Mouse (Mus musculus) left cerebral cortex, adult 18-20 months (tissue): ENCODE measurements around the gene Slc43a3. TPM values are rescaled to one million over a fixed set of nuclear protein-coding genes. Genes with fewer than 3 reads are reported as not detected.
A peak's percentile ranks its signal among the peaks of the same experiment; 100 is the strongest.
"Not testable (repeated sequence)": the region's sequence is repeated elsewhere in the genome, so short reads cannot be mapped to it uniquely, and the experiment has no call there.

Experiments used
- DNase-seq, 2 experiments: peaks; one replicate each; pipeline ENCODE4 v3.0.0; 2021 to 2022; ENCODE audit warnings: low spot score in 2 of 2, mixed read lengths in 1 of 2
- long read RNA-seq, 2 experiments: library from polyadenylated mRNA; stranded (forward); transcript quantifications; one replicate each; pipeline ENCODE4 v2.0.0; 2021
- total RNA-seq, 2 experiments: library from RNA; stranded (reverse); gene quantifications; 2 replicates each; pipeline ENCODE4 v1.2.3; 2021

Gene Slc43a3
- under 1 TPM; 0.19 to 0.33 TPM for total RNA-seq
- long read RNA-seq, experiment 1, partial matches to known transcripts = 0 of 1 reads
- long read RNA-seq, experiment 1, other reads (novel, unspliced or antisense) = 0 of 1 reads
- long read RNA-seq, experiment 2, partial matches to known transcripts = 0 of 1 reads
- long read RNA-seq, experiment 2, other reads (novel, unspliced or antisense) = 0 of 1 reads

DNA sequence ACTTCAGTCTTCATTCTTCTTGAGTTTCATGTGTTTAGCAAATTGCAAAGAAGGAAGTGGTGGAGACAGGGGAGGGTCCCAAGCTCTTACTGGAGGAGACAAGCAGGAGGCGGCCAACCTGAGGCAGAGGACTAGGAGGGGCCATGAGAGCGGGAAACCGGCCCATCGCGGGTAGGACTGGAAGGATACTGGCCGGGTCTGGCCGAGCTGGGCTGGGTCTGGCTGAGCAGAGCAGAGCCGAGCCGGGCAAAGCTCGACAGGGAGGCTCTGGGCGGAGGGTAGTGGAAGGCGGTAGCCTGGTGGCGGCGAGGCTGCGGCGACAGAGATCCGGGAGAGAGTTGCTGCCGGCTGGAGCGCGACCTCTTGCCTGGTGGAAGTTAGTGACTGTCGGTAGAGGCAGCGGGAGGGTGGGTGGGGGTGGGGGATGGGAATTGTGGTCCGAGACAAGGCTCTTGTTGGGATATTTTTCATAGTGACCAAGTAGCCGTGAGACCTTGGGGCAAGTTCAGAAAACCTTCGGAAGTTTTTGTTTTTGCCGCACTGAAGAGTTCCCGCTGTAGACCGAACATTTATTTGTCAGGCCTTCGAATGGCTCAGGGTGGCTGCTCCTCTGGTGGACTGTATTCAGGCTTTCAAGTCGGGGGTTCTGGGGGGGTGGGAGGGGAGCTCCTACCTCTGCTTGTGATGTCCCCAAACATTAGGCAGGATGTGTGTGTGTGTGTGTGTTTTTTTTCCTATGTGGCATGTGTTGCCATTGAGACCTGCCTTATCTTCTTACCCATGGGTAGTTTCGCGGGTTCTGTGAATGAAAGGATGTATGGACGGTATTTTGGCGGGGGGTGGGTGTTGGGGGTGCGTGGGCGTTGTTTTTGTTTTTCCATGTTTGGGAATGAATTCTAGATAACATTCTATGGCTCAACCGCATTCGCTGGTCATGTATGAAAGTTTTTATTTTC lies at the start of gene Slc43a3:
TSS of gene Slc43a3 (plus strand) at position 106 of the 956 bp plus-strand sequence.
- no peak for DNase-seq

DNA sequence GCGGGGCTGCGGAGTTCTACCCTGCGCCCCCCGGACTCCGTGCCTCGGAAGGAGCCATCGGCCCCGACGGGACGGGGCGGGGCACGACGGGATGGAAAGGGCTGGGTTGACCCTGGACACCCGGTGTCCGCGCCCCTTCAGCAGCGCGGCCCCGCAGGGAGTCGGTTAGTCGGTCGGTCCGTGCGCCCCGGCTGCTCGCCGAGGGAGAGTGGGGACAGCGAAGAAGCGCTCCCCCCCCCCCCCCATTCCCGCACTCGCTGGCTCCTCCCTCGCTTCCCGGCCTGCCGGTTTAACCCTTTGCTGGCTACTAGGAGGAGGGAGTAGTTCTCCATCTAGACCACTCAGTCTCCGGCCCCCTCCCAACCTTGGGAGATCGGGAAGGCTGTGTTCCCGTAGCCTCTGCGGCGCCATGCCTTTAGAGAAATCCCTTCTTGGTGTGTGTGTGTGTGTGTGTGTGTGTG lies 49.5 kb upstream of the Slc43a3 start:
- no peak for DNase-seq

DNA sequence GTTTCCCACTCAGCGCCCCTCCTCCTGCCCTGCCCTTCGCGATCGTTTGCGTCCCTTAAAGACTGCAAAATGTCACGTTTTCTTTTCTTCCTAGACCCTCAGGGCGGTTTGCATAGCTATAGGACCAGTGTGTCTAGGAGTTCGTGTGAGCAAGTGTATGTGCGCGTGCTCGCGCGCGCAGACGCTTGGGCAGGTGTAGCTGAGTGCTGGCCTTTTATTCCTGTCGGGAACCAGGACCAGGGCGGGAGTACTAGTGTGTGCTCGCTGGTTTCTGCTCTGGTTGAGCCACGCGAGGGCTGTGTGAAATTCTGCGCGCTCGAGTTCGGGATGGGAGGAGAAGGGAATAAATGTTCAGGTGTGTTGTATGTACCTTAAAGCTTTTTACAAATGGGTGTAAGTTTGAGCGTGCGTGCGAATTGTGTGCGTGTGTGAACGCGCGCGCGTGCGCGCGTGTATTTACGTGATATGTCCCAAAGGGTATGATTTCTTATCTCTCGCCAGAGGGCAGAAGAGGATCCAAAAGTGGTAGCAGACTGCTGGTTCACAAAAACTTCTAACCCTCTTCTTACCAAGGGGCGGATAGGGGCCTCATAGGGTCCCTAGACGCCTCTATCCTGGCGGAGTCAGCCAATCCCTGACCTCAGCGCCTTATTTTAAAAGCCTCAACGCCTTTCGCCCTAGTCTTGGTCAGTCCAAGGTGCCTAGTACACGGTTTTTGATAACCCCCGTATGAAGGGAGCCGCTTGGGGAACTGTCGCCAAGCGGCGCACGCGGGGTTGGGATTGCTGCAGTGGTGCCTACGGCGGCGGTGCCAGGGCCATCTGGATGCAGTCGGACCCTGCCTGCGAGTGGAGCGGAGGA lies 48.7 kb upstream of the Slc43a3 start:
- peak in 1 of 2 experiments; percentile 70 for DNase-seq

GRCm38 (mm10) chr2:84888657-84889315 lies 47.6 kb upstream of the Slc43a3 start:
- DNase-seq = peak; percentile 74 to 79

GRCm38 (mm10) chr2:84889316-84890044 lies 46.9 kb upstream of the Slc43a3 start:
- DNase-seq = no peak

DNA sequence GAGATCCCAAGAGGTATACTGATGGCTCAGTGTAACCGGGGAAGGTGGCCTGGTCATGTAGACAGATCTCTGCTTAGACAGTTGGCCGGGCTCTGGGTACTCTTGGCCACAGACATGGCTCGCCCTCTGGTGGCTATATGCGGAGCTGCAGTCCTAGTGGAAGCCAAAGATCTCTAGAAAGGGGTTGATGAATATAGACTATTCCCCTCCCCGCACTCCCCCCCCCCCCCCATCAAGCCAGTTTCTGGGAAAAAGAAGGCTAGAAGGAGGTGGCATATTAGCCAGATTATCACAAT lies 46.4 kb upstream of the Slc43a3 start:
- peak; percentile 77 to 78 for DNase-seq

- DNase-seq = no peak
Observed at GRCm38 (mm10) chr2:84893359-84893758, 43.0 kb upstream of the Slc43a3 start.

- DNase-seq = no peak
Observed at GRCm38 (mm10) chr2:84895495-84896198, 40.7 kb upstream of the Slc43a3 start.

GRCm38 (mm10) chr2:84896686-84897085 lies 39.7 kb upstream of the Slc43a3 start:
- not testable (repeated sequence) for DNase-seq

- no peak for DNase-seq
Observed at GRCm38 (mm10) chr2:84912722-84913121, 23.7 kb upstream of the Slc43a3 start.

GRCm38 (mm10) chr2:84913881-84914280 lies 22.5 kb upstream of the Slc43a3 start:
- no peak for DNase-seq

- no peak for DNase-seq
Observed at GRCm38 (mm10) chr2:84915330-84915729, 21.0 kb upstream of the Slc43a3 start.

DNA sequence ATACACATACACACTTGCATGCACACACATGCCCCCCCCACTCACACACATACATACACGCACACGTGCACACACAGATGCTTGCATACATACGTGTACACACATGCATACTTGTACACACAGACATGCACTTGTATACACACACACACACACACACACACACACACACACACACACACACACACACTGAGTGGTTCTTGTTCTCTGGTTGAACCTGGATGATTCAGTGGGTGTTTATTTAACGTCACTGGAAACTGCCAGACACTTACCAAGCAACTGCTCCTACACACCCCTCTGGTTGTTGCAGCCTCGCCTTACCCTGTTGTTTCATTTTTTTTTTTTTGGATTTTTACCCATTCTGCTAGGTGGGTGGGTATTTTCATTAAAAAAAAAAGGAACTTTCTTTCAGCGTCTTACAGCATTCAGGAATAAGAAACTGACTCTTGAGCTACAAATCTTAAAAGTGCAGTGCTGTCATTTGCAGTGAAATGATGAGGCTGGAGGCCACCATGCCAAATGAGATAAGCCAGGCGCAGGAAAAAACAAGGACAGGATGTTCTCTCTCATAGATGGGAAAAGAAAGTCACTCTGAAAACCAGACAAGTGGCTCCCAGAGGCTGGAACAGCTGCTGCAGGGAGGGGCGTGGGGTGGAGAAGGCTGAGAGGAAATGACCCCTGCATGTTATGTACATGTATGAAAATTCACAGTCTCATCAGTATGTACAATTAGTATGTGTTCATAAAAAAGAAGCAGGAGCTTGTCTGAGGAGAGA lies 19.6 kb upstream of the Slc43a3 start:
- DNase-seq = peak in 1 of 2 experiments; percentile 6

- DNase-seq = no peak
Observed at GRCm38 (mm10) chr2:84918188-84918587, 18.2 kb upstream of the Slc43a3 start.

DNA sequence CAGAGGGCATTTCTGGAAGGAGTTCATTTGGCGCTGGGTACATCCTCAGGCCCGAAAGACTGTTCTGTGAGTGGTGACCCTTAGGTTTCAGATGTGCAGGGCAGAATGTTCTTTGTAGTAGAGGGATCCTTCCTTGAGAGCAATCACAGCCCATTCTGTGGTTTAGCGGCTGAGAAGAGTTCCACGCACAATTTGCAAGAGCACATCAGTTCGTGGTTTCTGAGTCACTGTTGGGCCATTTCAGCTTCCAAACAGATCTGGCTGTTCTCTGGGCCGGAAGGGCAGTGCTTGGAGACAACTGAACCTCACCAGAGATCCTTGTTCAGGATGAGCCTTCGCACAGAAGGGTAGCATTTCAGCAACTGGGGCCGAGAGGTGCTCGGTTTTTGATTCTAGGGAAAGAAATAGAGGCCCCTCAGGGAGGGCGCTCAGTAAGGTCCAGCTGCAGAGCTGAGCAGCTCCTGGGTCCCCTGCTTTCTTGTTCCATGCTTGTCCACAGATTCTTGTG lies 16.7 kb upstream of the Slc43a3 start:
- no peak for DNase-seq

- no peak for DNase-seq
Observed at GRCm38 (mm10) chr2:84930186-84930585, 6.2 kb upstream of the Slc43a3 start.

- no peak for DNase-seq
Observed at GRCm38 (mm10) chr2:84933992-84934648, 2.3 kb upstream of the Slc43a3 start.

- DNase-seq = no peak
Observed at GRCm38 (mm10) chr2:84934649-84935007, 1.8 kb upstream of the Slc43a3 start.
